Mouse (Mus musculus): Measurements from ENCODE around the gene Usp17la. TPM values are rescaled to one million over a fixed set of nuclear protein-coding genes. Genes with fewer than 3 reads are reported as not detected.
"Not testable (repeated sequence)": the region's sequence is repeated elsewhere in the genome, so short reads cannot be mapped to it uniquely, and the experiment has no call there.

Gene Usp17la
- not detected in 2 replicates for polyA plus RNA-seq (2012; ENCODE audit: insufficient read depth, low replicate concordance)

GRCm38 (mm10) chr7:104856709-104857108 is at the start of gene Usp17la:
Gene Usp17la (plus strand): TSS chr7:104857009.
- H3K4me3 ChIP-seq (replicated peaks), result not testable (repeated sequence)

GRCm38 (mm10) chr7:104810335-104810734 is 46.5 kb upstream of the Usp17la start:
- not testable (repeated sequence) for H3K9me3 ChIP-seq; H3K4me1 ChIP-seq; H3K4me3 ChIP-seq (replicated peaks); H3K27me3 ChIP-seq (replicated peaks); H3K36me3 ChIP-seq (replicated peaks; ENCODE audit: low read length)

More at GRCm38 (mm10) chr7:104856709-104857108, at the start of gene Usp17la:
- H3K9me3 ChIP-seq, result peaks cover 30% of the 10 kb centered on the region
- H3K27me3 ChIP-seq (replicated peaks); H3K36me3 ChIP-seq (replicated peaks; ENCODE audit: low read length); H3K4me1 ChIP-seq: not testable (repeated sequence)

- Histone ChIP-seq H3K4me1 (no peaks in the 10 kb centered on the region), H3K27me3 (replicated peaks) (no peaks in the 10 kb centered on the region), H3K9me3 (peaks cover 24% of the 10 kb centered on the region), H3K36me3 (replicated peaks; ENCODE audit: low read length) (no peaks in the 10 kb centered on the region), H3K4me3 (replicated peaks) (no peak within 1 kb of the TSS)
- TF ChIP-seq GATA1 (IDR thresholded peaks at IDR 0.05; ENCODE audit: borderline replicate concordance, low read length) (no peak), FLI1 (IDR thresholded peaks at IDR 0.05; ENCODE audit: low read length) (no peak)
These were observed 14.3 kb upstream of the Usp17la start, which contains the start of gene Usp17lb for GRCm38 (mm10) chr7:104842503-104842902. Gene Usp17lb (minus strand): TSS chr7:104842603.

- Histone ChIP-seq H3K9me3 (peaks cover 24% of the 10 kb centered on the region), H3K27me3 (replicated peaks) (no peaks in the 10 kb centered on the region), H3K4me3 (replicated peaks) (no peak overlapping the region), H3K36me3 (replicated peaks; ENCODE audit: low read length) (no peaks in the 10 kb centered on the region), H3K4me1 (no peaks in the 10 kb centered on the region)
- TF ChIP-seq GATA1 (IDR thresholded peaks at IDR 0.05; ENCODE audit: borderline replicate concordance, low read length) (no peak), FLI1 (IDR thresholded peaks at IDR 0.05; ENCODE audit: low read length) (no peak)
These were observed 13.0 kb upstream of the Usp17la start for GRCm38 (mm10) chr7:104843731-104844287.

GRCm38 (mm10) chr7:104851546-104851945 is 5.3 kb upstream of the Usp17la start:
- not testable (repeated sequence) for H3K4me1 ChIP-seq; H3K4me3 ChIP-seq (replicated peaks); H3K36me3 ChIP-seq (replicated peaks; ENCODE audit: low read length); H3K9me3 ChIP-seq; H3K27me3 ChIP-seq (replicated peaks)

GRCm38 (mm10) chr7:104855248-104855750 is 1.5 kb upstream of the Usp17la start:
- peaks cover 17% of the 10 kb centered on the region for H3K9me3 ChIP-seq
- H3K4me1 ChIP-seq, result no peaks in the 10 kb centered on the region
- no peak overlapping the region for H3K4me3 ChIP-seq (replicated peaks)
- TF ChIP-seq GATA1 (IDR thresholded peaks at IDR 0.05; ENCODE audit: borderline replicate concordance, low read length) (no peak), FLI1 (IDR thresholded peaks at IDR 0.05; ENCODE audit: low read length) (no peak)
- no peaks in the 10 kb centered on the region for H3K27me3 ChIP-seq (replicated peaks)
- no peaks in the 10 kb centered on the region for H3K36me3 ChIP-seq (replicated peaks; ENCODE audit: low read length)

GRCm38 (mm10) chr7:104857683-104858082 is 874 bp downstream of the Usp17la start:
- TF ChIP-seq FLI1 (IDR thresholded peaks at IDR 0.05; ENCODE audit: low read length), result no peak
- TF ChIP-seq GATA1 (IDR thresholded peaks at IDR 0.05; ENCODE audit: borderline replicate concordance, low read length), result no peak
- Histone ChIP-seq H3K4me3 (replicated peaks) (no peak overlapping the region), H3K36me3 (replicated peaks; ENCODE audit: low read length) (no peaks in the 10 kb centered on the region), H3K4me1 (no peaks in the 10 kb centered on the region), H3K9me3 (peaks cover 31% of the 10 kb centered on the region), H3K27me3 (replicated peaks) (no peaks in the 10 kb centered on the region)

GRCm38 (mm10) chr7:104861381-104861780 is 4.6 kb downstream of the Usp17la start:
- no peak for TF ChIP-seq FLI1 (IDR thresholded peaks at IDR 0.05; ENCODE audit: low read length)
- no peak for TF ChIP-seq GATA1 (IDR thresholded peaks at IDR 0.05; ENCODE audit: borderline replicate concordance, low read length)
- H3K4me1 ChIP-seq, result no peaks in the 10 kb centered on the region
- peaks cover 29% of the 10 kb centered on the region for H3K9me3 ChIP-seq
- H3K36me3 ChIP-seq (replicated peaks; ENCODE audit: low read length), result no peaks in the 10 kb centered on the region
- H3K27me3 ChIP-seq (replicated peaks), result no peaks in the 10 kb centered on the region
- no peak overlapping the region for H3K4me3 ChIP-seq (replicated peaks)

- Histone ChIP-seq H3K9me3 (no peaks in the 10 kb centered on the region), H3K36me3 (replicated peaks; ENCODE audit: low read length) (no peaks in the 10 kb centered on the region), H3K4me1 (no peaks in the 10 kb centered on the region), H3K4me3 (replicated peaks) (no peak within 1 kb of the TSS), H3K27me3 (replicated peaks) (no peaks in the 10 kb centered on the region)
- TF ChIP-seq FLI1 (IDR thresholded peaks at IDR 0.05; ENCODE audit: low read length) (no peak), GATA1 (IDR thresholded peaks at IDR 0.05; ENCODE audit: borderline replicate concordance, low read length) (no peak)
These were observed 20.9 kb downstream of the Usp17la start, which contains the start of gene Olfr665 for GRCm38 (mm10) chr7:104877731-104878130. Gene Olfr665 (plus strand): TSS chr7:104878031.

GRCm38 (mm10) chr7:104895852-104896251 is 39.0 kb downstream of the Usp17la start, which contains the start of gene Olfr666:
Gene Olfr666 (minus strand): TSS chr7:104895952.
- Histone ChIP-seq H3K4me3 (replicated peaks) (no peak within 1 kb of the TSS), H3K27me3 (replicated peaks) (no peaks in the 10 kb centered on the region), H3K9me3 (0 out of 2 replicates have a peak, but pooled peaks cover 2% of the 10 kb centered on the region), H3K36me3 (replicated peaks; ENCODE audit: low read length) (no peaks in the 10 kb centered on the region), H3K4me1 (no peaks in the 10 kb centered on the region)
- no peak for TF ChIP-seq FLI1 (IDR thresholded peaks at IDR 0.05; ENCODE audit: low read length)
- TF ChIP-seq GATA1 (IDR thresholded peaks at IDR 0.05; ENCODE audit: borderline replicate concordance, low read length), result no peak

Other genes with a start within 250 kb of the Usp17la start
- gene Olfr656, start 243.1 kb upstream of the Usp17la start, polyA plus RNA-seq (2012; ENCODE audit: insufficient read depth, low replicate concordance), result not detected in 2 replicates
- not detected in 2 replicates for gene Olfr657, start 232.2 kb upstream of the Usp17la start, polyA plus RNA-seq (2012; ENCODE audit: insufficient read depth, low replicate concordance)
- gene Olfr658, start 209.7 kb upstream of the Usp17la start, polyA plus RNA-seq (2012; ENCODE audit: insufficient read depth, low replicate concordance), result not detected in 2 replicates
- gene Olfr659, start 190.3 kb upstream of the Usp17la start, polyA plus RNA-seq (2012; ENCODE audit: insufficient read depth, low replicate concordance), result not detected in 2 replicates
- not detected in 2 replicates for gene Olfr661, start 170.5 kb upstream of the Usp17la start, polyA plus RNA-seq (2012; ENCODE audit: insufficient read depth, low replicate concordance)
- gene Usp17le, start 79.5 kb upstream of the Usp17la start, polyA plus RNA-seq (2012; ENCODE audit: insufficient read depth, low replicate concordance), result not detected in 2 replicates
- not detected in 2 replicates for gene Usp17lb, start 14.4 kb upstream of the Usp17la start, polyA plus RNA-seq (2012; ENCODE audit: insufficient read depth, low replicate concordance)
- not detected in 2 replicates for gene Olfr665, start 21.0 kb downstream of the Usp17la start, polyA plus RNA-seq (2012; ENCODE audit: insufficient read depth, low replicate concordance)
- gene Olfr666, start 38.9 kb downstream of the Usp17la start, polyA plus RNA-seq (2012; ENCODE audit: insufficient read depth, low replicate concordance), result not detected in 2 replicates
- gene Olfr667, start 64.5 kb downstream of the Usp17la start, polyA plus RNA-seq (2012; ENCODE audit: insufficient read depth, low replicate concordance), result not detected in 2 replicates
- not detected in 2 replicates for gene Olfr668, start 71.0 kb downstream of the Usp17la start, polyA plus RNA-seq (2012; ENCODE audit: insufficient read depth, low replicate concordance)
- gene Olfr669, start 77.2 kb downstream of the Usp17la start, polyA plus RNA-seq (2012; ENCODE audit: insufficient read depth, low replicate concordance), result not detected in 2 replicates
- gene Olfr670, start 105.6 kb downstream of the Usp17la start, polyA plus RNA-seq (2012; ENCODE audit: insufficient read depth, low replicate concordance), result not detected in 2 replicates
- 2.6 TPM in 1 of 2 replicates, not detected in the other for gene Olfr671, start 122.1 kb downstream of the Usp17la start, polyA plus RNA-seq (2012; ENCODE audit: insufficient read depth, low replicate concordance)
- gene Olfr672, start 145.0 kb downstream of the Usp17la start, polyA plus RNA-seq (2012; ENCODE audit: insufficient read depth, low replicate concordance), result not detected in 2 replicates
- not detected in 2 replicates for gene Olfr675, start 171.5 kb downstream of the Usp17la start, polyA plus RNA-seq (2012; ENCODE audit: insufficient read depth, low replicate concordance)
- not detected in 2 replicates for gene Olfr676, start 175.7 kb downstream of the Usp17la start, polyA plus RNA-seq (2012; ENCODE audit: insufficient read depth, low replicate concordance)
- gene Olfr677, start 194.4 kb downstream of the Usp17la start, polyA plus RNA-seq (2012; ENCODE audit: insufficient read depth, low replicate concordance), result not detected in 2 replicates
- not detected in 2 replicates for gene Olfr678, start 207.5 kb downstream of the Usp17la start, polyA plus RNA-seq (2012; ENCODE audit: insufficient read depth, low replicate concordance)
- not detected in 2 replicates for gene Olfr679, start 224.2 kb downstream of the Usp17la start, polyA plus RNA-seq (2012; ENCODE audit: insufficient read depth, low replicate concordance)
- not detected in 2 replicates for gene Olfr680-ps1, start 235.8 kb downstream of the Usp17la start, polyA plus RNA-seq (2012; ENCODE audit: insufficient read depth, low replicate concordance)

Data from megakaryocyte, embryonic 14.5 days (primary cell).